ENCODE assay signal across 8 mouse cellular contexts in the genomic region with DNA sequence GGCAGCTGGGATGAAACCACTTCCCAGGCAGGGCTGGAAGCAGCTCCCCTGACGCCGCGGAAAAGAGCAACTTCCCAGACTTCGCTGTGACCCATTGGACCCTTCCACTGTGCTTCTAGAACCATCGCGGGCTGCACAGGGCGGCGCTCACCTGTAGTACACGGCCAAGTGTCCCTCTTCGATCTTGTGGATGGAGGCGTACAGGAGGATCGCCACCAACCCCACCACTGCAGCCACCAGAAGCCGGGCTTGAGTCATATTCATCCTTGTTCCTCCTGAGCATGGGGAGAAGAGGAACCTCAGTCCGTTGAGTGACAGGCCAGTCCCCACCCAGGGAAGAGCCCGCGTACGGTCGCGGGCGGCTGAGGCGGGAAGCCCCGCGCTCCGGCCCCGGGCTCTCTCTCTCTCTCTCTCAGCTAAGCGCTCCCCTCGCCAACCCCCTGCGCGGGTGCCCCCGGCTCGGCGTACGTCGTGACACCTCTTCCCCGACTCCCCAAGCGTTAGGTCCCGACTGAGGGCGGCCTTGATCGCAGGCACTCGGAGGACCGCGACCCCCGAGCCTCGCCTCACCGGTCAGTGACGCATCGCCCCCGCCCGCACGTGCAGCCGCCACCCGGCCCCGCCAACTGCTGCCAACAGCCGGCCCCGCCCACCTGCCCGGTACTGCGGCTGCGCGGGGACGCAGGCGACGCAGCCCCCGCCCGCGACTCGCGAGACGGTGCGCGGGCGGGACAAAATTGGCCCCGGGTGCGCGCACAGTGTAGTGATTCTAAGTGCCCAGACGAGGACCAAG. TPM values are rescaled to one million over a fixed set of nuclear protein-coding genes. Genes with fewer than 3 reads are reported as not detected.
A peak's percentile ranks its signal among the peaks of the same experiment; 100 is the strongest.
DNase-seq lines count a peak whose midpoint lies in the region; ATAC-seq and TF ChIP-seq lines count a peak whose summit lies in the region.

A gene (minus strand): TSS at position 665 of the 793 bp plus-strand sequence.

- no peak for TF ChIP-seq CTCF in cerebellum, adult 2 months (IDR thresholded peaks at IDR 0.05; ENCODE audit: borderline replicate concordance, insufficient read depth, low read depth, low read length)
- no peak for TF ChIP-seq CTCF in forebrain, postnatal 0 days (IDR thresholded peaks at IDR 0.05; ENCODE audit: low read depth)
- no peak for TF ChIP-seq CTCF in lung, embryonic 14.5 days (IDR thresholded peaks at IDR 0.05; ENCODE audit: low read depth)

- peak within 1 kb of the TSS; percentile 91 for H3K4me2 ChIP-seq in forebrain, postnatal 0 days (ENCODE audit: low read depth)
- peak within 1 kb of the TSS; percentile 90 for H3K4me2 ChIP-seq in lung, embryonic 14.5 days

- WGBS in cerebellum, adult 2 months: under 1% methylated on average over 75 of the region's 75 CpGs
- under 1% methylated on average over 74 of the region's 75 CpGs for WGBS in forebrain, postnatal 0 days
- WGBS in lung, embryonic 14.5 days: under 1% methylated on average over 75 of the region's 75 CpGs

- peak; percentile 96 for ATAC-seq in forebrain, postnatal 0 days
- peak; percentile 93 for ATAC-seq in lung, embryonic 14.5 days (ENCODE audit: insufficient read depth)
- ATAC-seq in neutrophil, adult 5-6 weeks (ENCODE audit: extremely low read depth, insufficient number of reproducible peaks, low FRiP score, poor library complexity, severe bottlenecking): peak; percentile 84

- peak; percentile 60; the same call in 1 of the 2 replicates for TF ChIP-seq POLR2A in cerebellum, adult 2 months (IDR thresholded peaks at IDR 0.05; ENCODE audit: borderline replicate concordance, insufficient read depth, low read length)

- H3K27me3 ChIP-seq in cerebellum, adult 2 months (ENCODE audit: control insufficient read depth, insufficient read depth, low read length): no peaks in the 10 kb centered on the region
- H3K27me3 ChIP-seq in forebrain, postnatal 0 days (ENCODE audit: insufficient read depth, low read length): no peaks in the 10 kb centered on the region
- H3K27me3 ChIP-seq in lung, embryonic 14.5 days (ENCODE audit: insufficient read depth, low read length): no peaks in the 10 kb centered on the region

- no peaks in the 10 kb centered on the region for H3K4me1 ChIP-seq in cerebellum, adult 2 months (ENCODE audit: control insufficient read depth, insufficient read depth, low read length)
- H3K4me1 ChIP-seq in forebrain, postnatal 0 days (ENCODE audit: insufficient read depth): peaks cover 5% of the 10 kb centered on the region; the same call in 1 of the 2 replicates
- H3K4me1 ChIP-seq in lung, embryonic 14.5 days (ENCODE audit: insufficient read depth): no peaks in the 10 kb centered on the region; the same call in 1 of the 2 replicates

- H3K9ac ChIP-seq in forebrain, postnatal 0 days: peak within 1 kb of the TSS; percentile 65
- peak within 1 kb of the TSS; percentile 74 for H3K9ac ChIP-seq in lung, embryonic 14.5 days

- peak within 1 kb of the TSS; percentile 55 for H3K4me3 ChIP-seq in cerebellum, adult 2 months (replicated peaks; ENCODE audit: insufficient read depth, low read depth, low read length)
- H3K4me3 ChIP-seq in forebrain, postnatal 0 days (ENCODE audit: low read depth, low read length): peak within 1 kb of the TSS; percentile 69
- peak within 1 kb of the TSS; percentile 75 for H3K4me3 ChIP-seq in lung, embryonic 14.5 days (ENCODE audit: low read depth, low read length)

- peak within 1 kb of the TSS; percentile 42 for H3K27ac ChIP-seq in cerebellum, adult 2 months (ENCODE audit: insufficient read depth, low read length)
- H3K27ac ChIP-seq in forebrain, postnatal 0 days (ENCODE audit: low read depth, low read length): peak within 1 kb of the TSS; percentile 77
- H3K27ac ChIP-seq in lung, embryonic 14.5 days (ENCODE audit: low read depth): peak within 1 kb of the TSS; percentile 69

- peak; percentile 60 for DNase-seq in MEL-GATA-1-ER (ENCODE audit: extremely low read depth, low read depth)
- DNase-seq in cerebellum, adult 2 months: peak; percentile 92 to 94
- DNase-seq in forebrain, postnatal 0 days: peak; percentile 94
- peak; percentile 94 for DNase-seq in heart, postnatal 4 days
- peak; percentile 66 to 84 for DNase-seq in layer of hippocampus, adult 8-10 months (ENCODE audit: low spot score in 2 of 2)
- DNase-seq in lung, embryonic 14.5 days: peak; percentile 95
- peak; percentile 91 for DNase-seq in testis, postnatal 14 days (ENCODE audit: low spot score)

- peaks cover 9% of the 10 kb centered on the region; the same call in 1 of the 2 replicates for H3K36me3 ChIP-seq in forebrain, postnatal 0 days (ENCODE audit: insufficient read depth)
- H3K36me3 ChIP-seq in lung, embryonic 14.5 days (ENCODE audit: insufficient read depth): peaks cover 24% of the 10 kb centered on the region; the same call in 1 of the 2 replicates

- no peaks in the 10 kb centered on the region for H3K9me3 ChIP-seq in forebrain, postnatal 0 days (ENCODE audit: low read length)
- H3K9me3 ChIP-seq in lung, embryonic 14.5 days (ENCODE audit: low read depth, low read length): no peaks in the 10 kb centered on the region

RNA-seq across cellular contexts. Expression of the gene that starts here (rescaled TPM):
- polyA plus RNA-seq in cerebellum, adult 2 months (2012; rRNA removed): 12.3 and 12.6 TPM in 2 replicates
- total RNA-seq in forebrain, postnatal 0 days (2014; rRNA removed): 8.9 and 11.1 TPM in 2 replicates
- polyA plus RNA-seq in forebrain, postnatal 0 days (2015; fragmentation: Nextera tagmentation; extraction: Ambion mirVana): 11.1 and 16.2 TPM in 2 replicates
- total RNA-seq in heart, postnatal 4 days (2021): 1 to 10 TPM; 8.9 to 9.5 TPM
- total RNA-seq in layer of hippocampus, adult 8-10 months (2022): 10 to 100 TPM; 21.3 to 25.8 (median 23.0) TPM
- 30.8 and 34.8 TPM in 2 replicates for polyA plus RNA-seq in lung, embryonic 14.5 days (2014; fragmentation: Nextera tagmentation; extraction: Ambion mirVana)
- 15.1 and 18.3 TPM in 2 replicates for total RNA-seq in neutrophil, adult 5-6 weeks (2017)

Comparison
In these comparisons a context has a peak if more than half of its experiments do, and no peak if none do; other contexts are left out.
1. Peak in every context shown above with its lines: DNase-seq, ATAC-seq, H3K4me3 ChIP-seq and H3K27ac ChIP-seq.